Mouse (Mus musculus): ENCODE data around the gene Tle4.

The Tle4 gene

GRCm38 (mm10) chr19:14466020-14466419 lies 131.8 kb downstream of the Tle4 start:
- no peak for ATAC-seq (ENCODE audit: low TSS enrichment)

GRCm38 (mm10) chr19:14463281-14464079 lies 134.4 kb downstream of the Tle4 start:
- peak; percentile 88 for ATAC-seq (ENCODE audit: low TSS enrichment)

GRCm38 (mm10) chr19:14453486-14453885 lies 144.4 kb downstream of the Tle4 start:
- ATAC-seq (ENCODE audit: low TSS enrichment), result no peak

DNA sequence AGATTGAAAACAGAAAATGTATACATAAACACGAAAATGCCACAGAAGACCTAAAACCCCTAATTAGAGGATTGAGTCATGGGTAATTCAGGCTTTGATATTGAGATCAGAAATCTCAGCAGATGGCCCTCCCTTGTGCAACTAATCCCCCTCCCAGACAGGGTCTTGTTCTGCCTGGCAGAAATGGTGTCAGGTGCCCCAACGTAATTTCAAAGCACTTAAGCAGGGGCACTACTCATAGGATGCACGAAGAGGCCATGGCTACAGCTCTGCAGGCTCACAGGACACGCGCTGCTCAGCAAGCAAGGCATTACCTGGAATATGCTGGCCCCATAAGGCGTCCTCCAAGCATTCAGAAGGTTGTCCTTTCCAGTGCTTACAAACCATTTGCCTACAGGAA lies 146.5 kb downstream of the Tle4 start:
- ATAC-seq (ENCODE audit: low TSS enrichment), result no peak

DNA sequence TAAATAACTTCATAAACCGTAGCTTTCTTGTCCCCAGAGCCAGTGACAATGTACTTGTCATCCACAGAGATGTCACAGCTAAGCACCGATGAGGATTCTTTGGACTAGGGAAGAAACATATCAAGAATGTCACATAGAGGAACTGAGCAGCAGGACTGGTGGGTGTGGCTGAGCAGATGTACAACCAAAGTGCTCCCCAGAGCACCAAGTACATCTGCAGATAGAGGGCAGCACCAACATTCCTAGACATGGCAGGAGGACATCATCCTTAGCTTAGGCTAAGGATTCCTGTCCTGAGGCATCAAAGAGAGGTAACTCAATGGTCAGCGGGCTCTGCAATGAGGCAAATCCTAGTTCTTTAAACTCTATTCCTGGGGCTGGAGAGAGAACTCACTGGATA lies 148.1 kb downstream of the Tle4 start:
- peak; percentile 67; the same call in 1 of the 2 replicates for ATAC-seq (ENCODE audit: low TSS enrichment)

DNA sequence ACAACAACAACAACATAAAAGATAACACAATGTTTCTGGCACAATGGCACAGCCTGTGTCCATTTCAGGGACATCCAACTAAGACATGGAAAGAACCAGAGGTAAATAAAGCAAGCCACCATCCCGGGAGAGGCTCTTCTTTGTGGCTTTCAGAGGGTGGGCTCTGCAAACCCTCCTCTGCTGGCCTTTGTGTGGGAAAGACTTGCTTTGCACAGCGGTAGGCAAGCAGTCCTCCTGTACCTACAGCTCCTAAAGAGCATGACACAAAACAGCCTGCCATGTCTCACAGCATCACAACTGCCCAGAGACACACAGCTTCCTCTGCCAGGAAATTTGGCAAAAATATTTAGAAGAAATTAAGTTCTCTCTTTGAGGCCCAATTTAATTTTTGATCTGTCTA lies 149.3 kb downstream of the Tle4 start:
- no peak for ATAC-seq (ENCODE audit: low TSS enrichment)

GRCm38 (mm10) chr19:14447474-14447873 lies 150.4 kb downstream of the Tle4 start:
- ATAC-seq (ENCODE audit: low TSS enrichment), result no peak

- no peak for ATAC-seq (ENCODE audit: low TSS enrichment)
Observed at GRCm38 (mm10) chr19:14441861-14442260, 156.0 kb downstream of the Tle4 start.

GRCm38 (mm10) chr19:14437226-14437625 lies 160.6 kb downstream of the Tle4 start:
- no peak for ATAC-seq (ENCODE audit: low TSS enrichment)

GRCm38 (mm10) chr19:14436567-14436966 lies 161.3 kb downstream of the Tle4 start:
- no peak for ATAC-seq (ENCODE audit: low TSS enrichment)

DNA sequence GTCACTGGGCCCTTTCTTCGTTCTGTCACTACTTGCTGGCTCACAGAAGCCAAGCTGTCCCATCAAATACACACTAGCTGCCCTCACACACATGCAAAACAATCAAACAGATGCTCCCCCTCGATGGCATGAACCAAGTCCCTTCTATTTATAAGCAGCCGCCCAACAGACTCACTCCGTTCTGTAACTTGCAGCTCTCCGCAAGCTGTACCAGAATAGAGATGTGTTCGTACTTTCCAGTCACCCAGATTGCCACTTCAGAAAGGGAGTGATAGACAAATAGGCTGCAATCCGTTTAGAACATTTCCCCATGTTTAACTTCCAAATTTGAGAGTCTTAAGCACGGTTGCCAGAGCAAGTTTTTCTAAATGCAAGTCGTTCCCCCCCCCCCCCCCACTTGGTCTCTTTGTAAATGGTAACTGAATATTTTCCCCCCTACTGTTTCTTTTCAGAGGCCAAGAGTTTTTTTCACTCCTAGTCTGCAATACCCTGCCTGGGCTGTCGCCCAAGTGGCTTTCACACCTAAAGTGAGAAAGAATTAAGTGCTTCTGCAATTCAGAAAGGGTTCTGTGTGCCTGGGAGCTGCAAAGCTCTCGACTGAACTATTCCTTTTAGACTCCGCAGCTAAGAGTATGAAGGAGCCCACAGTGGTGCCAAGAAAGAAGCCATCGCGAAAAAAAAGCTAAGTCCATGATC lies 162.0 kb downstream of the Tle4 start:
- peak; percentile 96 for ATAC-seq (ENCODE audit: low TSS enrichment)

- no peak for ATAC-seq (ENCODE audit: low TSS enrichment)
Observed at GRCm38 (mm10) chr19:14433900-14434299, 164.0 kb downstream of the Tle4 start.

DNA sequence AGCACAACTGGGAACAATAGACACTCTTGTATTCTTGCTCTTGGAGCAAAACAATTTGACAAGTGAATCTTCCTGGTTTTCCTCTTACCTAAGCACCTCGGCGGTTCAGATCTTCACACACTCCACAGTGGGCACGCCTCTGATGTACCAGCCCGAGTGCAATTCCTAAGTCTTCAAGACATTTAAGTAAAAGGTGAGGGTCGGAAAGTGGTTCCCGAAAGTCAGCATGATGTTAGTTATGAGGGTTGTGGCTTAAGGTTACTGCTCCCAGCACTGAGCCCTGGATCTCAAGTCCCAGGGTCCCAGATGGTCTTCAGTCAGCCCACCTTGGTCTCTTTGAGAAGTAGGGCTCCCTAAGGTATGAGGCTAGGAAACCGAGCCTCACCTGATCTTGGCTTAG lies 165.4 kb downstream of the Tle4 start:
- no peak for ATAC-seq (ENCODE audit: low TSS enrichment)

GRCm38 (mm10) chr19:14426920-14427319 lies 170.9 kb downstream of the Tle4 start:
- ATAC-seq (ENCODE audit: low TSS enrichment), result no peak

- no peak for ATAC-seq (ENCODE audit: low TSS enrichment)
Observed at GRCm38 (mm10) chr19:14426244-14426868, 171.5 kb downstream of the Tle4 start.

- ATAC-seq (ENCODE audit: low TSS enrichment), result no peak
Observed at GRCm38 (mm10) chr19:14425122-14425521, 172.7 kb downstream of the Tle4 start.

DNA sequence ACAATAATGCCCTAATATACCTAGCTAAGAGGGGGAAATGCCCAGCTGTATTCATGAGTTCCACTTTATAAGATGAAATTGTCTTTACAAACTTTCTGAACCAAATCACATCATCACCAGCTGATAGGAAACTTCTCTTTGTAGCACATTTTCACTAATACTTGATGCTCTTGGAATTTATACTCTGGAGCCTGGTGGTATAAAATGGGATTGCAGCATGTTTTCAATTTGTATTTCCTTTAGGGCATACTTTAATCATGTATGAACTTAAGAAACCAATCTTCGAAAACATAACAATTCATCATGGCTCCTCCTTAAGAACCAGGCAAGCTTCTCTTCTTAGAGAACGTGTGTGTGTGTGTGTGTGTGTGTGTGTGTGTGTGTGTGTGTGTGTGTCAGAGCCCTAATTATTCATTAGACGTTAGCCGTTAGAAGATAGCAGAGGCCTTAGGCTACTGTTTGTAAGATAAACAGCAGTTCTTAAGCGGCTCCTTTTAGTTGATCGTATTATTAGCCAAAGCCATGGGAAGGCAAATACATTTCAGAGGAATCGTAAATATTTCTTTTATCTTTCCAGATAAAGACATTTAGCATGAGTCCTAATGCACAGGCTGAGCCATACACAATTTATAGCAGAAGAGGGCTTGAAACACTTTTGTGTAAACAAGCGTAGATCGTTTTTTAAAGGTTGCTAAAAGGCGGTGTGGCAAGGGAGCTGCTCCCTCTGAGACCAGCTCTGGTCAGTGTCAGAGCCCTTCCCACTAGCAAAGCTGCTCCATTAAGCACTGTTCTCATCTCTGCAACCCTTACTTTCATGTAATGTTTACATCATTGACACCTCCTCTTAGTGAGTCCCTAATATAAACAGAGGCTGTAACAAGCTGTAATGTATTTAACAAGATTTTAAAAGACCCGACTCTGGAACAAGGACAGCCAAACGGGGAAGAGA lies 173.6 kb downstream of the Tle4 start:
- no peak for ATAC-seq (ENCODE audit: low TSS enrichment)

DNA sequence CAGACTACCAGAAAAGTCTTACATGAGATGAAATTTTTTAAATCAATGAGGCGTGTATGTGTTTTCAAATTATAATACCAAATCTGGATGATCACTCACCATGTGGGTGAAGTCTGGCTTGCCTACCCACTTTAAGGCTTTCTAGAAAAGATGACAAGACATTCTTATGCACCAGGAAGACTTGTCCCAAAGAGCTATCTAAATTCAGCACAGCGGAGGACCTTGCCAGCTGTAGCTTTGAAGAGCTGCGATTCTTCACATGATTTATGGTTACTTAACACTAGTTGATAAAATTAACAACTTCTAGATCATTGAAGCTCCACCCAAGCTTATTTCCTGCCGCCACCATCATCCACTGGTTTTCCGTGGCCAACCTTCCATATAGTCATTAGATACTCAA lies 176.2 kb downstream of the Tle4 start:
- peak; percentile 97 for ATAC-seq (ENCODE audit: low TSS enrichment)

GRCm38 (mm10) chr19:14419886-14420285 lies 178.0 kb downstream of the Tle4 start:
- no peak for ATAC-seq (ENCODE audit: low TSS enrichment)

DNA sequence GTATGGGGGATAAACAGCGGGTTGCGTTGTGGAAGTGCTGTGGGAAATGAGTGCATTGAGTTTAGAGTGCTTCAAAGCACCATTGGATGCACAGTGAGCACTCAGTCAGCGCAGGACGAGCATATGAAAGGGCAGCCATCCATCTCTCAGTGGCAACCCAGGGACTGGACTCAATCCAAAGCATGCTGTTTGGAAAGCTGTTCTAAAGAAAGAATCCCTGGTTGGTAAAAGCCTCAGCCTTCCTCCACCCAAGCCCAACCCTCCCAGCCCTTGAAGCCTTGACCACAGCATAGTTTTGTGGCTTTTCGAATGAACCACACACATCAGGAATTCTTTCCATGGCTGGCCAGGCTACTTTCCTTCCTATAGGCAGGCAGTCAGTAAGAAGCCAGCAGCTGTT lies 181.0 kb downstream of the Tle4 start:
- no peak for ATAC-seq (ENCODE audit: low TSS enrichment)

DNA sequence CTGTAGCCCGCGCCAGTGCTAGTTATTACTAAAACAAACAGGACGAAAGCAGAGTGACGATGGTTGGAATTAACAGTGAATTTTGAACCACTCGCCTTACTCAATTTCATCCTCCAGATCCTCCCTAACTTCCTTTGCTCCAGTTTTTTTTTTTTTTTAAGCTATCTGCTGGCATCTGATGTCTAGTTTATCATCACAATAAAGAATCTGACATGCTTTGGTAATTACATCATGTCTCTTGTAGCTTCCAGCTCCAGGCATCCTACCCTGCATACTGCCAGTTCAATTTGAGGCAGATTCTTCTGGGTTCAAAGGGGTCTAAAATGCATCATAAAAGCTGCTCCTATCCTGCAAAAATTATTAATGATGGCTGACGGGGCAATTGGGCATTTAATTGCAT lies 181.9 kb downstream of the Tle4 start:
- ATAC-seq (ENCODE audit: low TSS enrichment), result no peak

- no peak for ATAC-seq (ENCODE audit: low TSS enrichment)
Observed at GRCm38 (mm10) chr19:14414957-14415356, 182.9 kb downstream of the Tle4 start.
